Mouse (Mus musculus): ENCODE data around the gene Tpra1.
A peak's percentile ranks its signal among the peaks of the same experiment; 100 is the strongest.

Tpra1 gene

DNA sequence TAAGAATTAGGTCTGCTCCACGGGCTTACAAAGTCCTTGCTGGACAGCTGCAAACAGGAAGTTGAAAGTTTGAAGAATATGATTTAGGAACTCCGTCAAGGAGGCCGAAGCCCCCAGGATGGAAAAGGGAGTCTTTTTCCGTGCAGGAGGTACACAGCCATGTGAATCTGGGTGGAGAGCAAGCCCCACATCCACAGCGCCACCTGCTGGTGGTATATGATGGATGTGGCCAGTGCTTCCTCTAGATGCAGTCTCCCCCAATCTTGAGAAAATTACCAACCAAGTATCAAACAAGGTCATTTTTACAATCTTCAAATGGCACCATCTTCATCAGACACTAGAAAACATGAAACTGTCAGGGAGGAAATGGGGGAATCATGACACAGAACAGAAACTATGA lies 8.5 kb upstream of the Tpra1 start:
- peak; percentile 82 for DNase-seq

- no peak for DNase-seq
Measured at GRCm38 (mm10) chr6:88895943-88896342, 6.1 kb upstream of the Tpra1 start.

GRCm38 (mm10) chr6:88897246-88897645 lies 4.8 kb upstream of the Tpra1 start:
- no peak for DNase-seq

DNA sequence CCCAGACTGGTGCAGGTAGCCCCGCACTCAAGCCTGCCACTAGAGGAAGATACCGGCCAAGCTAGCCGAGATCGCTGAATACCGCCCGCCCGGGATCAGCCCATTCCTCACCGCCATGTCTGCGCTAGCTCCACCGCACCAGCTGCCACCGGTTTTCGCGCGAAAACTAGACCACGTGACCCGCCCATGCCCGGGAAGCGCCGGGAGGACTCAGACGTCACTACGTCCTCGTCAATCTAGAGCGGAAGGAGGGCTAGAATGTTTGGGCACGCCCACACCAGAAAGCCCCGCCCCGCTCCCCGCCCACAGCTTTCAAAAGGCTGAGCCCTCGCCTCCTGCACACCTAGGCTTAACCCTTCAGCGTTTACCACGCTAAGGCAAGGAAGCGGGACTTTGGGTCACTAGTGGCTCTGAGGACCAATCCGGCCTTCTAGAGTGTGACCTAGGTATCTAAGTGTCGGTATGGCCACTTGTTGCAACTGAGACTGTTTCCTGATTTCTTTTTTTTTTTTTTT lies 3.5 kb upstream of the Tpra1 start, which contains the start of gene Mcm2:
Gene Mcm2 (minus strand): TSS at position 247 of the 515 bp plus-strand sequence.
- DNase-seq, result peak; percentile 99

GRCm38 (mm10) chr6:88899086-88899485 lies 3.0 kb upstream of the Tpra1 start:
- peak; percentile 30 for DNase-seq

DNA sequence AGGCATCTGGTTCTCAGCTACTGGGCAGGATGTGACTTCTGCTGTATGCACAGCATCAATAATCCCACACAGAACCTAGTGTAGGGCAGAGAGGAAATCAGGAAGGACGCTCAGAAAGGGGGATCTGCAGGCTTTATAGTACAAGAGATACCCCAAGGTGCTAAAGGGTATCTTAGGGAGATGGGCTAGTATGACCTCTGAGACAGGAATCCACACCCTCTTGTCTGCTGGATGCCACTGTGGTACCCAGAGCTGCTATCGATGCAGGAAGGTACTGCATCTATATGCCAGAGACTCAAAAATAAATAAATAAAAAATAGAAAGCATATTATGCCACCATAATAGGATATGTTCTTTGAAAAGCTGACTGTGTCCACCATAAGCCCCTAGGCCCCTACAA lies 2.4 kb upstream of the Tpra1 start:
- DNase-seq, result no peak

DNA sequence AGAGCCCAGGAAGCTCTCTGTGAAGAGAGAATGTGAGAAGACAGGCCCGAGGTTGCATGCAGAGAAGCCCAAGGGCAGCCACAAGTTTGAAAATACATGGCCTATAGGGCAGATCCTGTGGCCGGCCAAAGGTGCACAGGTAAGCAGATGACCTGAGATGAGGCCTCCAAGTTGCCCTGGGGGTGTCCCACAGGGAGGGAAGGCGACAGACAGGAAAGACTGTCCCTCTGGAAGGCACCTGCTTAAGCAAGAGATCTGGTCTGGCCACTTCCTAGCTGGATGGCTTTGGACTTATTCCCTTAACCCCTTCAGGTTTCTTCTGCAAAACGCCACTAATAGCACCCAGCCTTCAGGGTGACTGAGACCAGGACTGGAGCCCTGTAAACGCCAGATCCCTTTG lies 580 bp upstream of the Tpra1 start:
- no peak for DNase-seq

GRCm38 (mm10) chr6:88903708-88904107 lies 1.7 kb downstream of the Tpra1 start:
- DNase-seq, result no peak

- no peak for DNase-seq
Measured at GRCm38 (mm10) chr6:88904456-88904974, 2.5 kb downstream of the Tpra1 start.

- DNase-seq, result no peak
Measured at GRCm38 (mm10) chr6:88905042-88905441, 3.0 kb downstream of the Tpra1 start.

GRCm38 (mm10) chr6:88906369-88907108 lies 4.5 kb downstream of the Tpra1 start:
- DNase-seq, result peak; percentile 62

DNA sequence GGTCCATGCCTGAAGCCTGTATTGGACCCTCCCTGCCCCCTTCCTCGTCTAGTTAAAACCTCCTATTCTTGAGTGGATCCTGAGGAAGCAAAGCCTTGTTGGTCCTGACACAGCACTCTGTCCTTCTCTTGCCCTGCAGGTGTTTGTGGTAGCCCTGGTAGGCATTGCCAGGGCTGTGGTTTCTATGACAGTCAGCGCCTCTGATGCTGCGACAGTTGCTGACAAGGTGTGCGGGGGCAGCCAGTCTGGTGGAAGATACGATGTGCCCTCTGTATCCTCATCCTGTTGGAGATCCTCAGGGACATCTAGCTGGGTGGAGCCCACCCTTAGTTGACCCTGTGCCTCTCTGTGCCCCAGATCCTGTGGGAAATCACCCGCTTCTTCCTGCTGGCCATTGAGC lies 7.1 kb downstream of the Tpra1 start:
- DNase-seq, result peak; percentile 57

GRCm38 (mm10) chr6:88913022-88913421 lies 11.0 kb downstream of the Tpra1 start:
- no peak for DNase-seq

DNA sequence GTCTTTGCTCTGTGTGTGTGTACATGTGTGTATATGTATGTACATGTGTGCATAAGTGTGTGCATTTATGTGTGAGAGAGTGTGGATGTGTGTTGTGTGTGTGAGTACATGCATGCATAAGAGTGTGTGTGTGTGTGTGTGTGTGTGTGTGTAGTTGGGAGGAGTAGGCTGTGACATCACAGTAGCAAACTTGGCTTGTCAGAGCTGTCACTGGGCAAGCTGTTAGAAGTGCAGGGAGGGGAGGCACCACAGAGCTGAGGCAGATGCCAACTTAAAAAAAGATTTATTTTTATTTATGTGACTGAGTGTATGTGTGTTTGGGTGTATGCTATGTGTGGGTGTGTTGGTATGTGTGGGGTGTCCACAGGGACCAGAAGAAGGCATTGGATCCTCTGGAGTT lies 11.4 kb downstream of the Tpra1 start:
- DNase-seq, result no peak

- no peak for DNase-seq
Measured at GRCm38 (mm10) chr6:88914799-88915198, 12.7 kb downstream of the Tpra1 start.

GRCm38 (mm10) chr6:88915510-88915909 lies 13.5 kb downstream of the Tpra1 start:
- no peak for DNase-seq

- DNase-seq, result peak; percentile 69
Measured at GRCm38 (mm10) chr6:88916153-88916552, 14.1 kb downstream of the Tpra1 start.

DNA sequence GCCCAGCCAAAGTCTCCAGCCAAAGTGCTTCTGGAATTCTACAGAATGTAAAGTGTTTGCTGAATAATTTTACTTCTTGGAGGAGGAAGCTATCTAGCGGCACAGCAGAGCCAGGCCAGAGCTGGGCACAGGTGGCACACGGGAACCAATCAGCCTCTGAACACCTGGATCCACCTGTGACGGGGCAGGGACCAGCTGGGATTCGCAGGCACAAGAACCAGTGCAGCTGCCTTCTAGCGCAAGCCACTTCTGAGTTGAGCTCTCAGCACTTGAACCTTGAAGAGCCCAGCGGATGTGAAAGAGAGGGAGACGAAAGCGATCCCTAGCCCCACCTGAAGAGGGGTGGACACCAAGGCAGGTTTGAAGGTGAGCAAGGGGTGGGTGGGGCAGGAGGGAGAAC lies 16.8 kb downstream of the Tpra1 start:
- no peak for DNase-seq

GRCm38 (mm10) chr6:88924502-88925275 lies 22.6 kb downstream of the Tpra1 start:
- DNase-seq, result no peak

GRCm38 (mm10) chr6:88925640-88926205 lies 23.7 kb downstream of the Tpra1 start:
- peak; percentile 84 for DNase-seq

DNA sequence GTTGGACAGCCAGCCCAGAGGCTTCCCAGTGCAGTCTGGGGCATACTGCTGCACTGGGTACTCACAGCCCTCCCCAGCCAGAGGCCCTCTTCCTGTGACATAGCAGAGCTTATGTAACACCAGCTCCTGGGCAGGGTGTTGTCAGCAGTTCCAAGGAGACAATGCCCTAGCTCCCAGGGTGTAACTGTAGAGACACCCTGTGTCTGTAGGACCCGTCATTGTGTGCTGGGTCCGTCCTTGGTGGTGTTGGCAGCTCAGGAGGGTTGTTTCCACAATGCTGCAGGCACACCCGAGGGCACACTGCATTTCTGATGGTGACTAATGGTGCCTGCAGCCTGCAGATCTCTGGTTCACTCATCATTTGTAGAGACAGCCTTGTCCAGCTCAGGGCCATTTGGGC lies 24.8 kb downstream of the Tpra1 start:
- peak; percentile 69 for DNase-seq

- peak; percentile 88 for DNase-seq
Measured at GRCm38 (mm10) chr6:88927595-88927994, 25.5 kb downstream of the Tpra1 start.

DNA sequence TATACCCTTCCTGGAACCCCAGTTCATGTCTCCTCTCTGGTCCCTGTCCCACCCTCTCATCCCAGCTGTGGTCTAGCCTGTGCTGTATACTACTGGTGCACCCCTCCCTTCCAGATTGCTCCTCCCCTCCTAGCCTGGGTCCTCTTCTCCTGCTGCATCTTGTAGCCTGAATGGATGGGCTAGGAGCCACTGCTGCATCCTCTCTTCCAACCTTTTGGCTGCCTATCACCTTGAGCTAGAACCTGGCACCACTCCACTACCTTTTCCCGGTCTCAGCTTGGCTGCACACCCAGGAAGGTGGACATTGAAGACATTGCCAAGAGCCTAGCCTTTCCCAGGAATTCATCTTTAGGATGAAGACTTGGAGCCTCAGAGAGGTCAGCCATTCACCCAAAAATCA lies 26.0 kb downstream of the Tpra1 start:
- DNase-seq, result no peak

All from thymus, postnatal 14 days (tissue).